Mouse (Mus musculus): ENCODE data around the gene Aadat.
"Not testable (repeated sequence)": the region's sequence is repeated elsewhere in the genome, so short reads cannot be mapped to it uniquely, and the experiment has no call there.

The Aadat gene

GRCm38 (mm10) chr8:60505653-60506521 lies at the start of gene Aadat:
TSS of gene Aadat (plus strand) at chr8:60505932.
- DNase-seq (ENCODE audit: low spot score in 2 of 2), result no peak

GRCm38 (mm10) chr8:60466686-60467335 lies 38.9 kb upstream of the Aadat start:
- DNase-seq (ENCODE audit: low spot score in 2 of 2), result no peak

- no peak for DNase-seq (ENCODE audit: low spot score in 2 of 2)
Observed at GRCm38 (mm10) chr8:60490147-60490546, 15.6 kb upstream of the Aadat start.

DNA sequence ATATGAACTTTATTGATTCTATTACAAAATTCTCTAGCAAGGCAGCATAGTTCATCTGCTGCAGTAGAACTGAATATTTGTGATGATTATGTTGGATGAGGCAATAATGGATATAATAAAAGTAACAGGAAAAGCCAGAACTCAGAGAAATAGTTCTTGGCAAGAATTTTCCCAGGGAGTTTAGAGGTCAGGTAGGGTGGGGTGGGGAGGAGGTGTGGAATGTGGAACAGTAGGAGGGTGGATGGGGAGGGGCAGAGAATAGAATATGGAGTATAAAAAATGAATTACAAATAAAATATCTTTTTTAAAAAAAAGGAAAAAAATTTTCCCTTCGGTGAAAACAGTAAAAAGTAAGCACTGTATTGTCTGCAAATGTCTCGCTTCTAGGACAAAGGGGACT lies 13.9 kb upstream of the Aadat start:
- DNase-seq (ENCODE audit: low spot score in 2 of 2), result no peak

GRCm38 (mm10) chr8:60492471-60492870 lies 13.3 kb upstream of the Aadat start:
- no peak for DNase-seq (ENCODE audit: low spot score in 2 of 2)

- DNase-seq (ENCODE audit: low spot score in 2 of 2), result no peak
Observed at GRCm38 (mm10) chr8:60494606-60495005, 11.1 kb upstream of the Aadat start.

- DNase-seq (ENCODE audit: low spot score in 2 of 2), result not testable (repeated sequence)
Observed at GRCm38 (mm10) chr8:60495046-60495445, 10.7 kb upstream of the Aadat start.

DNA sequence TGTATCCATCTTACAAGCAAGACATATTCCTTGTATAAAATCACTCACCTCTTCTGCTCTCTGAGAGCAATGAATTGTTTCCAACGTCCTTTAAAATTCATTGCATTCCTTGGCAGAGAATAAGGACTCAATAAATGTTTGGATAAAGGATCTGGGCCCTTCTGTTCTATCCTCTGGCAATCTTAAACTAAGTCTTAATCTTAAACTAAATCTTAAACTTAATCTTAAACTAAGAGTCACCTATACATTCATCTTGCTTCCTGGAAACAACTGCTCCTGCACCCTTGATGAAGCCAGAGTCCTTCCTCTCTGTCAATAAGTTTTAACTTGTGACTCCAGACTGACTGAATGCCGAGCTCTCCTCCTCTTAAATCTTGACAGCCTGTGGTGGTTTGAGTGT lies 2.6 kb upstream of the Aadat start, which contains the start of gene Gm10283:
TSS of gene Gm10283 (minus strand) at position 101 of the 400 bp plus-strand sequence.
- DNase-seq (ENCODE audit: low spot score in 2 of 2), result no peak

- no peak for DNase-seq (ENCODE audit: low spot score in 2 of 2)
Observed at GRCm38 (mm10) chr8:60518286-60518685, 12.6 kb downstream of the Aadat start.

DNA sequence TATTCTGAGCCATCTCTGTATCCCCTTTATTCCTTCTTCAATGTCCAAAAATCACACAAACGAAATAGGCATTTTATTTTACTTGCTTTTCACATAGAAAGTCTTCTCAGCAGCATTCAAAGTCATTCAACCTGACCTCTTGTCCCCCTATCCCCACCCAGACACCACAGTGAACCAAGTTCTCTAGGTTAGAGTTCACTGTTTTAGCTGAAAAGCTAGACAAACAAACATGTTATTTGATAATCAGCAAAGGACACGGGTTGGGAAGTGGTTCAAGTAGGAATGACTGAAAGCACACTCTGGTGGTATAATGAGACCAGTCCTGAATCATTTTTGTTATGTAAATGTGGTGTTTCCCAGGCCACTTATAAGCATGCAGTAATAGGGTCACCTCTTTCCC lies 29.2 kb downstream of the Aadat start:
- no peak for DNase-seq (ENCODE audit: low spot score in 2 of 2)

GRCm38 (mm10) chr8:60566783-60567182 lies 61.1 kb downstream of the Aadat start:
- no peak for DNase-seq (ENCODE audit: low spot score in 2 of 2)

DNA sequence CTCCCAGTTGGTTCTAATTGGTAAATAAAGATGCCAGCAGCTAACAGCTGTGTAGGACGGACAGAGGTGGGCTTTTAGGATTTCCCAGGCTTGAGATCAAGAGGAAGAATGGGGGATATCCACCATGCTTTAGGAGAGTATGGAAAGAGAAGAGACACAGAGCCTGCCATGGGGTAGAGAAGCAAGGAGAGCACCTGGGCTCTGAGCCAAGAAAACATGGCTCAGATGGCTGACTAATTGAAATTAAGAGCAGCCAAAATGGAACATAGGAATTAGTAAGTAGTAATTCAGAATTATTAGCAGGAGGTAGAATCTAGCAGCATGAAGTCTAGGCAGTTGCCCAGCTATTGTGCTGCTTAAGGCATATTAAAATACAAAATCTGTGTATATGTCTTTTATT lies 71.5 kb downstream of the Aadat start:
- DNase-seq (ENCODE audit: low spot score in 2 of 2), result no peak

- no peak for DNase-seq (ENCODE audit: low spot score in 2 of 2)
Observed at GRCm38 (mm10) chr8:60583369-60583768, 77.6 kb downstream of the Aadat start.

DNA sequence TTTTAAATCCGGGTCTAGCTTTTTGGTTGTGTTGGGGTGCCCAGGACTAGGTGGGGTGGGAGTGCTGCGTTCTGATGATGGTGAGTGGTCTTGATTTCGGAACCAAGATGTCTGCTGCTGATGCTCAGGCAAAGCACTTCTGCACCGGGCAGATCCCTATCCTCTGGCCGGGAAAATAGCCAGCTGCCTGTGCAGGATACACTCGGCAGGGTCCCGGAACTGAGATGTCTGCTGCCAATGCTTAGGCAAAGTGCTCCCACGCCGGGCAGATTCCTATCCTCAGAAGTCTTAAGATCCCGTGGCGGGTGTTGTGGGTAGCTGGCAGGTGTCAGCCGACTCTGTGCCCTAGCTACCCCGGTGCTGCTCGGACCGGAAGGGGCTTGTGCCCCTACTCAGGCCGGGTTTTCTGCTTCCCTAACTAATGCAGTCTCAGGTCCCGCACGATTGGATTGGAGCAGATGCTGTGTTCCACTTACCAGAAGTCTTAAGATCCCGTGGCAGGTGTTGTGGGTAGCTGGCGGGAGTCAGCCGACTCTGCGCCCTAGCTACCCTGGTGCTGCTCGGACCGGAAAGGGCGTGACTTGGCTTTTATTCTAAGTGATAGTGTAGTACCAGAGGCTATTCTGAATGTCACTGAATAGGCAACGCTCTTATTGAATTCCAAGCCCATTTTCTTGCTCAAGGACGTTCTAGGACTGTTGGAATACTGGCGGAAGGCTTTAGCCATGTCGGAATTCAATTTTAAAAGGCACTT lies 85.8 kb downstream of the Aadat start:
- not testable (repeated sequence) for DNase-seq (ENCODE audit: low spot score in 2 of 2)

DNA sequence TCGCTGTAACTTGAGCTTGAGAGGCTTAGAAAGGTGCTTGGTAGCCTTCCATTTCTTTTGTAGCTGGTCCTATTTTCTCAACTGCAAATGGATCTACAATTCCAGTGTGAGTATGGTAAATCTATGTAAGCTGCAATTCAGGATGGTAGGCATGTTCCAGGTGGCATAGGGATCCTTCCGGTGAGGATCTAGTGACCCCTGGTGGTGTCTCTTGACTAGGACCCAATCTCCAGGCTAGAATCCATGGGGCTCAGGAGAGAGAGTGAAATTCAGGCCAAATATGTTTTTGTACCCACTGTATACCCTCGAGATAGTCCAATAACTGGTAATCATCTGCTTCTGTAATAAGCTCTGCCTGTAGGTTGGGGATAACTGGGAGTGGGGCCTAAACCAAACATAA lies 89.0 kb downstream of the Aadat start:
- no peak for DNase-seq (ENCODE audit: low spot score in 2 of 2)
